Mouse (Mus musculus): Measurements from ENCODE around the gene Crtap. TPM values are rescaled to one million over a fixed set of nuclear protein-coding genes. Genes with fewer than 3 reads are reported as not detected.
"Not testable (repeated sequence)": the region's sequence is repeated elsewhere in the genome, so short reads cannot be mapped to it uniquely, and the experiment has no call there.

Crtap gene
- polyA plus RNA-seq, 1 experiment from 2014 or later = 19.5 TPM

DNA sequence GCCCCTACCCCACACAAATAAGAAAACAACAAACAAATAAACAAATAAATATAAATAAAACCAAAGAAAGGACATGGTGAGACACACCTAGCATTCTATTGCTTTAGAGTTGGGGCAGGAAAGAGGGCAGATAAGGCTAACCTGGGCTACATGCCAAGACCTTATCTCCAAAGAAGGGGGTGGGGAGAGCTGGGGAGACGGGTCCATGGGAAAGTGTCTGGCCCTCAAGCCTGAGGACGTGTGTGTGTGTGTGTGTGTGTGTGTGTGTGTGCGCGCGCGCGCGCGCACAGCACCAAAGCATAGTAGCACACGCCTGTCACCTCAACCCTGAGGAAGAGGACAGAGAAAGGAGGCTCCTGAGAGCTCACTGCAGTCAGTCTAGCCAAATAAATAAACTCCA lies 13.3 kb downstream of the Crtap start:
- Histone ChIP-seq H3K9me3 (replicated peaks) (no peaks in the 10 kb centered on the region), H3K27me3 (no peaks in the 10 kb centered on the region), H3K4me1 (no peaks in the 10 kb centered on the region), H3K4me3 (no peak overlapping the region), H3K4me2 (no peak overlapping the region), H3K27ac (no peak overlapping the region), H3K36me3 (ENCODE audit: poor library complexity, severe bottlenecking) (no peaks in the 10 kb centered on the region), H3K9ac (no peak overlapping the region)
- no peak for ATAC-seq
- WGBS = 94% methylated on average over 10 of the region's 10 CpGs

DNA sequence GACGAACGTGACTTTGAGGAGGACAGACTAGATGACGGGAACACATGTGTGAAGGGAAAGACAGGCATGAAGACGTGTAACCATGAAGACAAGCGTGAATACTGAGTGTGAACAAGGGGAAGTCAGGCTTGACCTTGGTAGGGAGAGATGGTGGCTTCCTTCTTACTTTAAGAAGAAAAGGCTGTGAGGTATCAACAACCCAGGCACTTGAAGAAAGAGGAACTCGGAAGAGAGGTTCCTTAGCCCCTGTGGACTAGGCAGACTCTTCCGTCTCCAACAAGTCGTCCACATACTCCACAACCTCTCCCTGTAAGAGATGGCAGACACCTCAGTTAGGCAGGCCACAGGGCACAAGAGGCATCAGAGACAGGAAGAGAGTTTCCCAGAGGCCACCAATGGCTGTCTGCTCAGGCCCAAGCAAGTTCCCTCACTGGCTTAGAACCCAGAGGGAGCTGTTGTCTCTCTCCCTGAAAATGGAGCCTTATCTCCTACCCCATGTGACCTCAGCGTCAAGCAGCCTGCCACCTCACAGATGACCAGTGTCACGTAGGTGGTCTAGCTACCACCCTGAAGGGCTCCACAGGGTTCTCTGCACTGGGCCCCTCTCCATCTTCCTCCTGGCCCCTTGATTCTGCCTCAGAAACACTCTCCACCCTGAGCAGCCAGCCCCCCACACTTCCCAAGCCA lies 15.1 kb downstream of the Crtap start:
- ATAC-seq = no peak
- Histone ChIP-seq H3K27ac (no peak overlapping the region), H3K4me1 (no peaks in the 10 kb centered on the region), H3K9ac (no peak overlapping the region), H3K4me3 (no peak overlapping the region), H3K9me3 (replicated peaks) (no peaks in the 10 kb centered on the region), H3K4me2 (no peak overlapping the region), H3K36me3 (ENCODE audit: poor library complexity, severe bottlenecking) (no peaks in the 10 kb centered on the region), H3K27me3 (no peaks in the 10 kb centered on the region)
- WGBS = 92% methylated on average over 10 of the region's 10 CpGs

DNA sequence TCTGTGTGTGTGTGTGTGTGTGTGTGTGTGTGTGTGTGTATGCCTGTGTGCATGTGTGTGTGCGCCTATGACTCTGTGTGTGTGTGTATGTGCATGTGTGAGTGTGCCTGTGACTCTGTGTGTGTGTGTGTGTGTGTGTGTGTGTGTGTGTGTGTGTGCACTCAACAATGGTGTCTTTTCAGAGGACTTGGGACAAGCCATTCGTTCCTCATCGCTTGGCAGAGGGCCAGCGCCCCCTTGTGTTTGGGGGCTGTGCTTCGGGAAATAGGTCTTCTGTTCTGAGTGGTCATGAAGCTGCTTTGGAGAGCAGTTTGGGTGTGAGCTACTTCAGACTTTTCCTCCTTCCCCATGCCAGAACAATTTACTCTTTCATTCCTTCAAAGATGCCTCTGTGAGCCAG lies 18.8 kb downstream of the Crtap start:
- not testable (repeated sequence) for H3K4me1 ChIP-seq; ATAC-seq; H3K27ac ChIP-seq; H3K9ac ChIP-seq; H3K9me3 ChIP-seq (replicated peaks); H3K36me3 ChIP-seq (ENCODE audit: poor library complexity, severe bottlenecking); H3K4me3 ChIP-seq; H3K27me3 ChIP-seq; H3K4me2 ChIP-seq
- WGBS = 21% methylated on average over 5 of the region's 5 CpGs

DNA sequence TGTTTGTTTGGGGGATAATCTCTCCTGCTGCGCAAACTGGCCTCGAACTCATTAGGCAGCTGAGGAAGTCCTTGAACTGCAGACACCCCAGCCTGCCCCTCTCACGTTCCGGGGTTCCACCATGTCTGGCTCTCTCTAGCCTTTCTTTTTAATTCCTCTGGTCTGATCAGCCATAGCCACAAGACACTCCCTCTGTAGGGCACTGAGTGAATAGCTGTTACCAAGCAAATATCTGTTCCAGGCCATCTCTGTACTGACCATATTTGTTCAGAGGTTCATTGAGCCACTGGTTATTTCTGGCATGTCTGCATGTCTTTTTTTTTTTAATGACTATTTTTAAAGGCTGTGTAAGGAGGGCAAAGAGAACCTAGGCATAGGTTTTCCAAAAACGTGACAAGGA lies 21.1 kb downstream of the Crtap start:
- ATAC-seq = 0 out of 2 replicates have a peak, but pooled peaks have one; percentile 27
- not testable (repeated sequence) for H3K4me3 ChIP-seq; H3K36me3 ChIP-seq (ENCODE audit: poor library complexity, severe bottlenecking); H3K9ac ChIP-seq; H3K4me2 ChIP-seq; H3K4me1 ChIP-seq; H3K27ac ChIP-seq; H3K9me3 ChIP-seq (replicated peaks); H3K27me3 ChIP-seq
- WGBS = 50% methylated on average over 5 of the region's 5 CpGs

DNA sequence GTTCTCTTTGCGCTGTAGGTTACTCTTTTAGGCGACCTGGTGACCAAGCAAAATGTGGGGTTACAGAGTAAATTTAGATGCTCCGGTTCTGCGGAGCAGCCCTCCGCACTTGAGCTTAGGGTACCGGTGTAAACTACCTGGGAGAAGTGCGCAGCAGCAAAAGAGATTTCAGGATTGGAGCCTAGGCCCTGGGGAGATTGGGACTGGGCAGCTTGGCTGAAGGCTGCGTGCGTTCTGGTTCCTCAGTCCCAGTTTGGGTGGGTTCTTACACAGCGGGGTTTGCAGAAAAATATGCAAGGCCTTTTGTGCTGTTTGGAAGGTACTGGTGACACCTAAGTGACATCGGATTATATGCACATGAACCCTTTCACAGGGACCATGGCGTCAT lies 22.0 kb downstream of the Crtap start:
- Histone ChIP-seq H3K4me3 (peak overlapping the region; percentile 51), H3K4me1 (peaks cover 9% of the 10 kb centered on the region), H3K27me3 (no peaks in the 10 kb centered on the region; the same call in 1 of the 2 replicates), H3K9ac (peak overlapping the region; percentile 74), H3K36me3 (ENCODE audit: poor library complexity, severe bottlenecking) (no peaks in the 10 kb centered on the region), H3K9me3 (replicated peaks) (no peaks in the 10 kb centered on the region), H3K4me2 (peak overlapping the region; percentile 86), H3K27ac (no peak overlapping the region)
- ATAC-seq = peak; percentile 23
- WGBS = 16% methylated on average over 12 of the region's 12 CpGs

DNA sequence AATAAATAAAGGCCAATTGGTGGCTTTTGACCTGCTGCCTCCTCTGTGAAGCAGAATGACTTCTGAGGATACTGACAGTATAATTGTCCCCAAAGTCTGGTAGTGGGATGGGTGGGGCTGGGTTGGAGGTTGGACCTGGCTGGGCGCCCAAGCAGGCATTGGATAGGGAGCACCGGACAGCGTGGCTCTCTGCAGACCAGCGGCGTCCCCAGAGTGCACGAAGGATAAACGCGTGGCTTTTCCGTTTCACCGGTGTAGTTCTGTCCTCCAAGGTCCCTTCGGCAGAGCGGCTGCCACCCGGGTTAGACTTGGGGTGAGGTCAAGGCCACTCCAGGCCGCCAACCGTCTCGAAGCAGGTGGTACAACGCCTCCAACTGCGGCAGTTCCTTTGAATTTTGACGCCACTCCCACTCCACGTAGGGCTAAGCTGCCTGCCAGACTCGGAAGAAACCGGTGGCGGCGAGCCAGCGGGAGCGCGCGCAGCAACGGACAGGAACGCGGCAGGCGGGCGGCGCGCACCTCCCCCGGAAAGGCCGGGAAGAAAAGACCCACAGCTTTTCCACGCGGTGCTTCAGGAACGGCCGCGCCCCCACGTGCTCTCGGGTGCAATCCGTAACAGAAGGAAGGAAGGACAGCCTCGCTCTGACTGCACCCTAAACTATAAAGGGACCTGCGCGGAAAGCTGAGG lies 22.5 kb downstream of the Crtap start:
- H3K27me3 ChIP-seq = no peaks in the 10 kb centered on the region; the same call in 1 of the 2 replicates
- peak overlapping the region; percentile 86 for H3K4me2 ChIP-seq
- WGBS = under 1% methylated on average over 48 of the region's 48 CpGs
- H3K9me3 ChIP-seq (replicated peaks) = no peaks in the 10 kb centered on the region
- H3K4me1 ChIP-seq = peaks cover 9% of the 10 kb centered on the region
- H3K4me3 ChIP-seq = peak overlapping the region; percentile 51
- peak overlapping the region; percentile 74 for H3K9ac ChIP-seq
- no peaks in the 10 kb centered on the region for H3K36me3 ChIP-seq (ENCODE audit: poor library complexity, severe bottlenecking)
- peak; percentile 89 for ATAC-seq
- no peak overlapping the region for H3K27ac ChIP-seq

DNA sequence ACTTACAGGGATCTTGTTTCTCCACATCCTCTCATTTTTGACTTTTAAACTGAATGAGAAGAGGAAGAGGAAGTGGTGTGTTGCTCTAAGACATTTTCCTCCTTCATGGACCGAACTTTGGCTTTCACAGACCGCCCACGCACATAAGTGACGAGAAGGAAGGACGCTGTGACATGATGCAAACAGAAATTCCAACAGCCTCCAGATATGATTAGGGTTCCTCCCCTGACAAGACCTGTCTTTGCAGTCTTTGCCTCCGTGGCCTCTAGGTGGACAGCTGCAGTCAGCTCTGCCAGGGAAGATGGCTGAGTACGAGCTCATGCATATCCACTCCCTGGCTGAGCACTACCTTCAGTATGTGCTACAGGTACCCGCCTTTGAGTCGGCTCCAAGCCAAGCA lies 60.6 kb downstream of the Crtap start, which contains the start of gene Bcl2a1c:
TSS of gene Bcl2a1c (plus strand) at position 281 of the 400 bp plus-strand sequence.
- H3K27me3 ChIP-seq; H3K4me1 ChIP-seq; H3K36me3 ChIP-seq (ENCODE audit: poor library complexity, severe bottlenecking); H3K27ac ChIP-seq; H3K4me2 ChIP-seq; H3K9me3 ChIP-seq (replicated peaks); H3K4me3 ChIP-seq; H3K9ac ChIP-seq; ATAC-seq: not testable (repeated sequence)
- 84% methylated on average over 9 of the region's 9 CpGs for WGBS

DNA sequence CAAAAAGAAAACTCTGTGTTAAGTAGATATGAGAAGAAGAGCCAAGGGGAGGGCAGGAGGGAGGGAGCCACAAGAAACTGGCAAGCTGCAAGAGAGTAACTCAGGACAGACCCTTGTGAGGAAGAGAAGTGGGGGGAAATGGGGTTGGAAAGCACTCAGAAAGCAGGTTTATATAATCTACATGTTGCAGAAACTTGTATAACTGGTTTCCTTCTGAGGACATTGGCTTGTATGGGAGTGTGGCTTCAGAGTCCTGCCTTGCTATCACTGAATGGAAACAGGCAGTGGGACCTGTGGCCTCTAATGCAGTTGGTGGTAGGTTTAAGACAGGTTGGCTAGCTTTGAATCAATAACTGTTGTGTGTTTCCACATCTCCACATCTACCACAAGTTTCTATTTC lies 62.1 kb downstream of the Crtap start:
- not testable (repeated sequence) for H3K9me3 ChIP-seq (replicated peaks)

DNA sequence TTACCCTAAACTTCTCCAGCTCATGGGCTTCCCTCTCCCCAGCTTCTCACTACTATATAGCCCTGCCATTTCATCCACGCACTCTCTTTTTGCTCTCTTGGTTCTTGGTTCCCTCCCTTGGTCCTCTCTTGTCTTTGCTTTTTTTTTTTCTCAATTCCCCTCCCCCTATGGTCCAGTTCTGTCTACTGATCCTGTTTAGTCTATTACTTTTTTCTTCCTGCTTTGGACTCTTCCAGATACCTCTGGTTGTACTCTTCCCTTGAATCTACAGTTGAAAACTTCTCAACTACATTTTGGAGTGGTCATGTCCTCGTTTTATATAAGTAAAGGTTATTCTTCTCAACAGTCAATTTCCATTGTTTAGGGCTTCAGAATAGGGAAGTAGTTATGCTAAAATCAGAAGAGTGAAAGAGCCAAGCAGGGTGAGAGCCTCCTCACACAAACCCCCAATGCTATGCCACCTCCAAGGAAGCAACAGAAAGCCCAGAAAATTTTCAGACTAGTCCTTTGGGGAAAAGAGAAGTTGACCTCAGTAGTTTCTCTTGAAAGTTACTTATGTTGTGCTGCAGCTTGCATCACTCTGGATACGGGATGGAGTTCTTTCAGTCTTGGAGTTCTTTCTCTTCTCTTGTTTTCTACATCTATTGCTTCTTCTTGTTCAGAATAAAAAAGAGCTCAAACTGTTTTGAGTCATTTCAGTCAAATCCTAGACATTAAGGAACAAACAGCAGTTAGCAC lies 64.3 kb downstream of the Crtap start:
- H3K4me2 ChIP-seq = no peak overlapping the region
- H3K36me3 ChIP-seq (ENCODE audit: poor library complexity, severe bottlenecking) = no peaks in the 10 kb centered on the region
- ATAC-seq = no peak
- no peak overlapping the region for H3K27ac ChIP-seq
- H3K4me3 ChIP-seq = no peak overlapping the region
- H3K4me1 ChIP-seq = no peaks in the 10 kb centered on the region
- H3K27me3 ChIP-seq = no peaks in the 10 kb centered on the region
- H3K9ac ChIP-seq = no peak overlapping the region
- H3K9me3 ChIP-seq (replicated peaks) = no peaks in the 10 kb centered on the region
- 68% methylated on average over 3 of the region's 3 CpGs for WGBS

More for the DNA sequence above, 62.1 kb downstream of the Crtap start:
- ATAC-seq; H3K9ac ChIP-seq; H3K4me2 ChIP-seq; H3K27ac ChIP-seq; H3K4me1 ChIP-seq; H3K4me3 ChIP-seq; H3K36me3 ChIP-seq (ENCODE audit: poor library complexity, severe bottlenecking); H3K27me3 ChIP-seq: not testable (repeated sequence)

Other genes starting within 250 kb of the Crtap start
- not detected in 2 replicates for gene Bcl2a1c, start 60.5 kb downstream of the Crtap start, polyA plus RNA-seq (2015; fragmentation: Nextera tagmentation; extraction: Ambion mirVana)
- 17.1 and 19.4 TPM in 2 replicates for gene Glb1, start 10.4 kb upstream of the Crtap start, polyA plus RNA-seq (2015; fragmentation: Nextera tagmentation; extraction: Ambion mirVana)
- 6.7 and 8.9 TPM in 2 replicates for gene Tmppe, start 10.4 kb upstream of the Crtap start, polyA plus RNA-seq (2015; fragmentation: Nextera tagmentation; extraction: Ambion mirVana)
- gene Ccr4, start 114.2 kb upstream of the Crtap start, polyA plus RNA-seq (2015; fragmentation: Nextera tagmentation; extraction: Ambion mirVana) = not detected in 2 replicates
- not detected in 2 replicates for gene C130032M10Rik, start 125.0 kb upstream of the Crtap start, polyA plus RNA-seq (2015; fragmentation: Nextera tagmentation; extraction: Ambion mirVana)
- gene Trim71, start 173.7 kb upstream of the Crtap start, polyA plus RNA-seq (2015; fragmentation: Nextera tagmentation; extraction: Ambion mirVana) = 0.13 and 0.14 TPM in 2 replicates
- gene Cnot10, start 249.5 kb upstream of the Crtap start, polyA plus RNA-seq (2015; fragmentation: Nextera tagmentation; extraction: Ambion mirVana) = 56.8 and 66.4 TPM in 2 replicates

Measured in forebrain, embryonic 13.5 days (tissue).